Mouse (Mus musculus): ENCODE measurements around the gene Spata13. TPM values are rescaled to one million over a fixed set of nuclear protein-coding genes. Genes with fewer than 3 reads are reported as not detected.

The Spata13 gene
- total and polyA plus RNA-seq, 3 experiments: 0.39 to 1.5 TPM; not detected in 1

- Histone ChIP-seq H3K4me3 (ENCODE audit: control insufficient read depth in 1 of 2, insufficient read depth in 1 of 2, low read depth in 2 of 2, low read length in 2 of 2) (no peak overlapping the region), H3K9me3 (replicated peaks; ENCODE audit: insufficient read depth, low read length) (no peaks in the 10 kb centered on the region), H3K4me1 (ENCODE audit: control insufficient read depth in 1 of 2, insufficient read depth in 2 of 2, low read length in 2 of 2) (peaks cover 3 to 13% of the 10 kb centered on the region in 2 experiments; a peak in 3 of 4 replicates), H3K79me2 (ENCODE audit: control insufficient read depth, insufficient read depth, low read length, poor library complexity) (no peaks in the 10 kb centered on the region), H3K36me3 (ENCODE audit: control insufficient read depth in 1 of 2, insufficient read depth in 2 of 2, low read length in 2 of 2) (peaks cover 0 to 9% of the 10 kb centered on the region in 2 experiments; a peak in 2 of 4 replicates), H3K27me3 (ENCODE audit: control insufficient read depth in 1 of 2, insufficient read depth in 2 of 2, low read length in 2 of 2) (no peaks in the 10 kb centered on the region), H3K27ac (ENCODE audit: control insufficient read depth, low read depth, low read length) (no peak overlapping the region), H3K9ac (ENCODE audit: control insufficient read depth, low read depth, low read length, poor library complexity, severe bottlenecking) (no peak overlapping the region)
- DNase-seq (ENCODE audit: low read depth, low spot score): no peak
- TF ChIP-seq UBTF (IDR thresholded peaks at IDR 0.05; ENCODE audit: borderline replicate concordance, insufficient read depth, low read depth, low read length): no peak
- no peak for TF ChIP-seq ZC3H11A (IDR thresholded peaks at IDR 0.05; ENCODE audit: low read depth, low read length)
- TF ChIP-seq EP300 (IDR thresholded peaks at IDR 0.05; ENCODE audit: low read depth in 1 of 2, low read length in 2 of 2): no peak
- TF ChIP-seq CTCF (IDR thresholded peaks at IDR 0.05 in 2 of 3, conservative IDR thresholded peaks at IDR 0.05 in 1 of 3; ENCODE audit: control insufficient read depth in 1 of 3, insufficient read depth in 1 of 3, low read depth in 2 of 3, low read length in 3 of 3, poor library complexity in 1 of 3, severe bottlenecking in 1 of 3): no peak
These were observed 50.2 kb downstream of the Spata13 start for GRCm38 (mm10) chr14:60683989-60684388.

GRCm38 (mm10) chr14:60686733-60687132 is 52.9 kb downstream of the Spata13 start:
- TF ChIP-seq ELF1 (IDR thresholded peaks at IDR 0.05; ENCODE audit: low read depth, low read length) (no peak), CHD2 (IDR thresholded peaks at IDR 0.05; ENCODE audit: low read length) (no peak), CTCF (IDR thresholded peaks at IDR 0.05 in 2 of 3, conservative IDR thresholded peaks at IDR 0.05 in 1 of 3; ENCODE audit: control insufficient read depth in 1 of 3, insufficient read depth in 1 of 3, low read depth in 2 of 3, low read length in 3 of 3, poor library complexity in 1 of 3, severe bottlenecking in 1 of 3) (no peak), BHLHE40 (IDR thresholded peaks at IDR 0.05; ENCODE audit: borderline replicate concordance, low read depth, low read length) (no peak), UBTF (IDR thresholded peaks at IDR 0.05; ENCODE audit: borderline replicate concordance, insufficient read depth, low read depth, low read length) (no peak)
- H3K27ac ChIP-seq (ENCODE audit: control insufficient read depth, low read depth, low read length): no peak overlapping the region

GRCm38 (mm10) chr14:60687241-60687640 is 53.4 kb downstream of the Spata13 start:
- Histone ChIP-seq H3K9ac (ENCODE audit: control insufficient read depth, low read depth, low read length, poor library complexity, severe bottlenecking) (no peak overlapping the region), H3K4me3 (ENCODE audit: control insufficient read depth in 1 of 2, insufficient read depth in 1 of 2, low read depth in 2 of 2, low read length in 2 of 2) (no peak overlapping the region), H3K27ac (ENCODE audit: control insufficient read depth, low read depth, low read length) (no peak overlapping the region), H3K4me1 (ENCODE audit: control insufficient read depth in 1 of 2, insufficient read depth in 2 of 2, low read length in 2 of 2) (peaks cover 3 to 6% of the 10 kb centered on the region in 2 experiments; a peak in 3 of 4 replicates), H3K27me3 (ENCODE audit: control insufficient read depth in 1 of 2, insufficient read depth in 2 of 2, low read length in 2 of 2) (no peaks in the 10 kb centered on the region), H3K79me2 (ENCODE audit: control insufficient read depth, insufficient read depth, low read length, poor library complexity) (no peaks in the 10 kb centered on the region), H3K36me3 (ENCODE audit: control insufficient read depth in 1 of 2, insufficient read depth in 2 of 2, low read length in 2 of 2) (peaks cover 0 to 4% of the 10 kb centered on the region in 2 experiments; a peak in 2 of 4 replicates), H3K9me3 (replicated peaks; ENCODE audit: insufficient read depth, low read length) (no peaks in the 10 kb centered on the region)
- TF ChIP-seq GABPA (IDR thresholded peaks at IDR 0.05; ENCODE audit: low read depth, low read length) (no peak), TCF12 (IDR thresholded peaks at IDR 0.05; ENCODE audit: low read depth, low read length) (no peak), JUND (IDR thresholded peaks at IDR 0.05; ENCODE audit: low read depth, low read length) (no peak), TAL1 (IDR thresholded peaks at IDR 0.05; ENCODE audit: low read length) (no peak), RAD21 (IDR thresholded peaks at IDR 0.05; ENCODE audit: low read depth, low read length) (no peak)
- no peak for DNase-seq (ENCODE audit: low read depth, low spot score)

More at GRCm38 (mm10) chr14:60686733-60687132, 52.9 kb downstream of the Spata13 start:
- Histone ChIP-seq H3K27me3 (ENCODE audit: control insufficient read depth in 1 of 2, insufficient read depth in 2 of 2, low read length in 2 of 2) (no peaks in the 10 kb centered on the region), H3K4me3 (ENCODE audit: control insufficient read depth in 1 of 2, insufficient read depth in 1 of 2, low read depth in 2 of 2, low read length in 2 of 2) (no peak overlapping the region), H3K79me2 (ENCODE audit: control insufficient read depth, insufficient read depth, low read length, poor library complexity) (no peaks in the 10 kb centered on the region), H3K9me3 (replicated peaks; ENCODE audit: insufficient read depth, low read length) (no peaks in the 10 kb centered on the region), H3K36me3 (ENCODE audit: control insufficient read depth in 1 of 2, insufficient read depth in 2 of 2, low read length in 2 of 2) (peaks cover 0 to 9% of the 10 kb centered on the region in 2 experiments; a peak in 2 of 4 replicates), H3K9ac (ENCODE audit: control insufficient read depth, low read depth, low read length, poor library complexity, severe bottlenecking) (no peak overlapping the region), H3K4me1 (ENCODE audit: control insufficient read depth in 1 of 2, insufficient read depth in 2 of 2, low read length in 2 of 2) (peaks cover 3 to 11% of the 10 kb centered on the region in 2 experiments; a peak in 3 of 4 replicates)
- no peak for DNase-seq (ENCODE audit: low read depth, low spot score)

Data from MEL (cell line).